Mouse (Mus musculus): ENCODE measurements around the gene Slc25a47. TPM values are rescaled to one million over a fixed set of nuclear protein-coding genes. Genes with fewer than 3 reads are reported as not detected.
A peak's percentile ranks its signal among the peaks of the same experiment; 100 is the strongest.

The Slc25a47 gene
- polyA plus RNA-seq, 1 experiment, result 9.8 TPM

- no peak for TF ChIP-seq CTCF (IDR thresholded peaks at IDR 0.05; ENCODE audit: borderline replicate concordance, insufficient read depth, low read depth, low read length)
- no peak for TF ChIP-seq POLR2A (IDR thresholded peaks at IDR 0.05; ENCODE audit: borderline replicate concordance, insufficient read depth, low read length)
- H3K27me3 ChIP-seq (ENCODE audit: control insufficient read depth, insufficient read depth, low read length), result no peaks in the 10 kb centered on the region
- no peak overlapping the region for H3K27ac ChIP-seq (ENCODE audit: insufficient read depth, low read length)
- DNase-seq, result no peak
- peaks cover 60% of the 10 kb centered on the region for H3K4me1 ChIP-seq (ENCODE audit: control insufficient read depth, insufficient read depth, low read length)
- H3K4me3 ChIP-seq (replicated peaks; ENCODE audit: insufficient read depth, low read depth, low read length), result no peak overlapping the region
- WGBS, result 58% methylated on average over 6 of the region's 6 CpGs
Measured at GRCm38 (mm10) chr12:108827641-108828040, 8.2 kb upstream of the Slc25a47 start.

GRCm38 (mm10) chr12:108829636-108830035, 6.2 kb upstream of the Slc25a47 start:
- no peak for DNase-seq
- no peak overlapping the region for H3K4me3 ChIP-seq (replicated peaks; ENCODE audit: insufficient read depth, low read depth, low read length)
- 69% methylated on average over 5 of the region's 5 CpGs for WGBS
- H3K27me3 ChIP-seq (ENCODE audit: control insufficient read depth, insufficient read depth, low read length), result no peaks in the 10 kb centered on the region
- TF ChIP-seq CTCF (IDR thresholded peaks at IDR 0.05; ENCODE audit: borderline replicate concordance, insufficient read depth, low read depth, low read length), result no peak
- TF ChIP-seq POLR2A (IDR thresholded peaks at IDR 0.05; ENCODE audit: borderline replicate concordance, insufficient read depth, low read length), result no peak
- peaks cover 62% of the 10 kb centered on the region for H3K4me1 ChIP-seq (ENCODE audit: control insufficient read depth, insufficient read depth, low read length)
- H3K27ac ChIP-seq (ENCODE audit: insufficient read depth, low read length), result no peak overlapping the region

DNA sequence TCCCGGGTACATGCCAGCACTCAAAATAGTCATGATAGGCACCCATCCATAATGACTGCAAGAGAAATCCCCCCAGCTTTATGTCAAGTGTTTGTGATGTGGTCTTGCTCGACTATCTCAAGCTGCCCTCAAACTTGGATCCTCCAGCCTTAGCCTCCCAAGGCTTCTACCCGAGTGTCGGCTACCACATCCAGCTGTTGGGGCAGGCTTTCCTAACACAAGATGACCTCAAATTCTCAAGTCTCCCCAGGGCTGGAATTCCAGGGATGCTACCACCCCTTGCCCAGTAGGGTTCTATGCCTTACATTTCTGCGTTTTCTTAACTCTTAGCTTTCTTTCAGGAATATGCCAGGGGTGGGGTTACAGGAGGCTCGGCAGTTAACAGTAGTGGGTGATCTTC, 5.5 kb upstream of the Slc25a47 start:
- DNase-seq, result no peak
- WGBS, result 53% methylated on average over 6 of the region's 6 CpGs
- H3K4me1 ChIP-seq (ENCODE audit: control insufficient read depth, insufficient read depth, low read length), result peaks cover 56% of the 10 kb centered on the region
- no peak for TF ChIP-seq POLR2A (IDR thresholded peaks at IDR 0.05; ENCODE audit: borderline replicate concordance, insufficient read depth, low read length)
- H3K27ac ChIP-seq (ENCODE audit: insufficient read depth, low read length), result no peak overlapping the region
- H3K27me3 ChIP-seq (ENCODE audit: control insufficient read depth, insufficient read depth, low read length), result no peaks in the 10 kb centered on the region
- H3K4me3 ChIP-seq (replicated peaks; ENCODE audit: insufficient read depth, low read depth, low read length), result no peak overlapping the region

DNA sequence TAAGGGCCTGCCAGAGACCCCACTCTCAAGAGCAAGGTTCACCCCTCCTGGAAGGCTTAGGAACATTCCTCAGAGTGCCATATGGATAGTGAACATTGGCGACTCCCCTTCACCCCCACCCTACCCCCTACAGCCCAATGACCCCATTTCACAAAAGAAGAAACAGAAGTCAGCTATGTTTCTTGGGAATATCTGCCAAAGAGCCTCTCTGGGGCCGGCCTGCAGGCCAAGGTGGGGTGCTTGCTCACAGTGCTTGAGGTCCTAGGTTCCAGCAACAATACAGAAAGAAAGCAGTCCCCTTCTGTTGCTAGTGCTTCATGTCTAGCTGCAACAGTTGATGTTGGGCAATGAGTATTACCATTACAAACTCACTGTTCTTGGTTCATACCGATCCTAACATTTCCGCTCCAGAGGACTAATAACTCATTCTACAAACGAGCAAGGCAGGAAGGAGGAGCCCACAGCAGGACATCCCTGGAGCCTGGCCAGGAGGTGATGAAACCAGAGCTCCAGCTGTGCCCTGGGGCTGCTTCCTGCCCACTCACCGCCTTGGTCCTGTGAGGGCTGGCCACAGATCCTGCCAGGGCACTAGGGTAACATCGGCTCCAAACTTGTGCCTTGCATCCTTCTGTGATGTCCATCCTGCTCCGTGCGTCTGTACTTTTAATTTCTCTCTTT, 3.7 kb upstream of the Slc25a47 start:
- Histone ChIP-seq H3K4me3 (replicated peaks; ENCODE audit: insufficient read depth, low read depth, low read length) (peak overlapping the region; percentile 87), H3K4me1 (ENCODE audit: control insufficient read depth, insufficient read depth, low read length) (peaks cover 44% of the 10 kb centered on the region), H3K27ac (ENCODE audit: insufficient read depth, low read length) (peak overlapping the region; percentile 93), H3K27me3 (ENCODE audit: control insufficient read depth, insufficient read depth, low read length) (no peaks in the 10 kb centered on the region)
- peak; percentile 76 to 79 for DNase-seq
- 4% methylated on average over 9 of the region's 9 CpGs for WGBS
- TF ChIP-seq CTCF (IDR thresholded peaks at IDR 0.05; ENCODE audit: borderline replicate concordance, insufficient read depth, low read depth, low read length), result no peak
- no peak for TF ChIP-seq POLR2A (IDR thresholded peaks at IDR 0.05; ENCODE audit: borderline replicate concordance, insufficient read depth, low read length)

GRCm38 (mm10) chr12:108832851-108833250, 3.0 kb upstream of the Slc25a47 start:
- DNase-seq, result peak; percentile 84 to 88
- H3K4me3 ChIP-seq (replicated peaks; ENCODE audit: insufficient read depth, low read depth, low read length), result peak overlapping the region; percentile 87
- peaks cover 42% of the 10 kb centered on the region for H3K4me1 ChIP-seq (ENCODE audit: control insufficient read depth, insufficient read depth, low read length)
- no peaks in the 10 kb centered on the region for H3K27me3 ChIP-seq (ENCODE audit: control insufficient read depth, insufficient read depth, low read length)
- 13% methylated on average over 8 of the region's 8 CpGs for WGBS
- TF ChIP-seq POLR2A (IDR thresholded peaks at IDR 0.05; ENCODE audit: borderline replicate concordance, insufficient read depth, low read length) (peak; percentile 34; the same call in 1 of the 2 replicates), CTCF (IDR thresholded peaks at IDR 0.05; ENCODE audit: borderline replicate concordance, insufficient read depth, low read depth, low read length) (no peak)
- peak overlapping the region; percentile 93 for H3K27ac ChIP-seq (ENCODE audit: insufficient read depth, low read length)

DNA sequence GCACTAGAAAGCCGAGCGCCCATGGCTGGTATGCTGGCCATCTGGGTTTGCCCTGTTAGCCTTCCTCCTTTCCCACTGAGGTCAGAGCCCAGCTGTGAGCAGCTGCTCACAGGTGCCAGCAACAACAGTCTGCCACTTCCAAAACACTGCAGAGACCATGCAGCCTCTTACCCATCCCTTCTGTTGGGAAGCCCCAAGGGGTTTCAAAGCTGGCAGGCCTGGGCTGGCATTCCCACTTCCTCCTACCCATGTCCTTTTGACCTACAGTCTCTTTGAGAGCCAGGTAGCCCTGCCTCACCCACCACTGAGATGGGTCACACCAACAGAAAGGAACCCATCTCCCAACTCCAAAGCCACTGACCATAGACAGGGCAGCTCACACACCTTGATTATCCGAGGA, 2.4 kb upstream of the Slc25a47 start:
- DNase-seq, result no peak
- Histone ChIP-seq H3K4me1 (ENCODE audit: control insufficient read depth, insufficient read depth, low read length) (peaks cover 38% of the 10 kb centered on the region), H3K27me3 (ENCODE audit: control insufficient read depth, insufficient read depth, low read length) (no peaks in the 10 kb centered on the region), H3K27ac (ENCODE audit: insufficient read depth, low read length) (peak overlapping the region; percentile 93), H3K4me3 (replicated peaks; ENCODE audit: insufficient read depth, low read depth, low read length) (peak overlapping the region; percentile 87)
- no peak for TF ChIP-seq POLR2A (IDR thresholded peaks at IDR 0.05; ENCODE audit: borderline replicate concordance, insufficient read depth, low read length)
- no peak for TF ChIP-seq CTCF (IDR thresholded peaks at IDR 0.05; ENCODE audit: borderline replicate concordance, insufficient read depth, low read depth, low read length)
- 23% methylated on average over 3 of the region's 3 CpGs for WGBS

GRCm38 (mm10) chr12:108834337-108834736, 1.5 kb upstream of the Slc25a47 start:
- Histone ChIP-seq H3K27me3 (ENCODE audit: control insufficient read depth, insufficient read depth, low read length) (no peaks in the 10 kb centered on the region), H3K4me1 (ENCODE audit: control insufficient read depth, insufficient read depth, low read length) (peaks cover 41% of the 10 kb centered on the region), H3K4me3 (replicated peaks; ENCODE audit: insufficient read depth, low read depth, low read length) (peak overlapping the region; percentile 87), H3K27ac (ENCODE audit: insufficient read depth, low read length) (peak overlapping the region; percentile 93)
- WGBS, result 37% methylated on average over 3 of the region's 3 CpGs
- DNase-seq, result no peak
- no peak for TF ChIP-seq POLR2A (IDR thresholded peaks at IDR 0.05; ENCODE audit: borderline replicate concordance, insufficient read depth, low read length)
- no peak for TF ChIP-seq CTCF (IDR thresholded peaks at IDR 0.05; ENCODE audit: borderline replicate concordance, insufficient read depth, low read depth, low read length)

- Histone ChIP-seq H3K27ac (ENCODE audit: insufficient read depth, low read length) (peak overlapping the region; percentile 93), H3K4me1 (ENCODE audit: control insufficient read depth, insufficient read depth, low read length) (peaks cover 41% of the 10 kb centered on the region), H3K27me3 (ENCODE audit: control insufficient read depth, insufficient read depth, low read length) (no peaks in the 10 kb centered on the region), H3K4me3 (replicated peaks; ENCODE audit: insufficient read depth, low read depth, low read length) (peak overlapping the region; percentile 87)
- DNase-seq, result peak; percentile 52 to 64
- TF ChIP-seq POLR2A (IDR thresholded peaks at IDR 0.05; ENCODE audit: borderline replicate concordance, insufficient read depth, low read length) (no peak), CTCF (IDR thresholded peaks at IDR 0.05; ENCODE audit: borderline replicate concordance, insufficient read depth, low read depth, low read length) (no peak)
- 6% methylated on average over 5 of the region's 5 CpGs for WGBS
Measured at GRCm38 (mm10) chr12:108834786-108835185, 1.1 kb upstream of the Slc25a47 start.
